Mouse (Mus musculus): ENCODE measurements at regions not wholly inside any gene's neighbourhood (a gene's known extent, or its start where the extent isn't known, plus 50 kb on each side); places are given as distances from the start of the nearest gene placed in this dataset.

- TF ChIP-seq CTCF (IDR thresholded peaks at IDR 0.05; ENCODE audit: control insufficient read depth, insufficient read depth, low read length) (no peak), POLR2A (IDR thresholded peaks at IDR 0.05; ENCODE audit: borderline replicate concordance, control insufficient read depth, low read depth, low read length) (no peak)
Measured at GRCm38 (mm10) chrX:164840393-164840792, 139.8 kb downstream of the Mospd2 start.
